8 mouse cellular contexts compared by ENCODE assay signal in the genomic region with DNA sequence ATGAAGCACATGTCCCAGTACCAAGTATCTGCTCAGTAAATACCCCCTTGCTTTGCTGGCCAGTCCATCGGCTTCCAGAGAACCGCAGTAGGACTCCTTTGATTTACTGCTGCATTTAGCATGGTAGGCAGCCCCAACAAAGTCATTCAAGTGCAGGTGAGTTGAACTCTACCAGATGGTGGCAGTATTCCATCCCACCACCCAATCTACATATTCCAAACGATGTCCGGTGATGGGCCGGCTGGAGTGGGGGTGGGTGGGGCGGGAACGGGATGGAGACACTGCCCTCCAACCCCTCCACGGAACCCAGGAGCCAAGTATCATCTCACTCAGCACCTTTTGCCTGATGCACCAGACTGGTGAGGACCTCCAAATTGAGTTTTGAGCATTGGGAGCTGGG. TPM values are rescaled to one million over a fixed set of nuclear protein-coding genes. Genes with fewer than 3 reads are reported as not detected.
DNase-seq lines count a peak whose midpoint lies in the region; ATAC-seq and TF ChIP-seq lines count a peak whose summit lies in the region.

No protein-coding gene starts in this region.

- no peak for DNase-seq in left cerebral cortex, adult 2 months (ENCODE audit: extremely low spot score in 1 of 2, low spot score in 2 of 2)
- DNase-seq in left cerebral cortex, postnatal 10 days (ENCODE audit: extremely low spot score in 1 of 2, low spot score in 2 of 2), result no peak
- DNase-seq in embryonic facial prominence, embryonic 10.5 days (ENCODE audit: low spot score), result peak; percentile 41
- peak; percentile 46 for DNase-seq in kidney, postnatal 0 days (ENCODE audit: low spot score)
- DNase-seq in spleen, postnatal 4 days (ENCODE audit: low spot score in 2 of 2), result no peak
- DNase-seq in adrenal gland, adult (ENCODE audit: inconsistent age in 2 of 2, low spot score in 1 of 2), result no peak
- no peak for DNase-seq in layer of hippocampus, adult 9-10 months (ENCODE audit: low spot score)

- peaks cover 47% of the 10 kb centered on the region for H3K4me1 ChIP-seq in embryonic facial prominence, embryonic 10.5 days
- peaks cover 23% of the 10 kb centered on the region for H3K4me1 ChIP-seq in kidney, postnatal 0 days (replicated peaks; ENCODE audit: insufficient read depth, low read length)
- peaks cover 55% of the 10 kb centered on the region for H3K4me1 ChIP-seq in neural tube, embryonic 15.5 days

- H3K27ac ChIP-seq in left cerebral cortex, adult 2 months, result no peak overlapping the region
- H3K27ac ChIP-seq in embryonic facial prominence, embryonic 10.5 days (replicated peaks), result peak overlapping the region; percentile 59; the same call in 1 of the 2 replicates
- no peak overlapping the region for H3K27ac ChIP-seq in kidney, postnatal 0 days
- H3K27ac ChIP-seq in neural tube, embryonic 15.5 days (replicated peaks), result 0 out of 2 replicates have a peak overlapping the region, but pooled peaks have one; percentile 14

- 10% methylated on average over 8 of the region's 8 CpGs for WGBS in embryonic facial prominence, embryonic 10.5 days
- WGBS in kidney, postnatal 0 days, result 8% methylated on average over 8 of the region's 8 CpGs
- WGBS in neural tube, embryonic 15.5 days, result 6% methylated on average over 8 of the region's 8 CpGs

- TF ChIP-seq CTCF in left cerebral cortex, adult 2 months (IDR thresholded peaks at IDR 0.05), result peak; percentile 3
- TF ChIP-seq CTCF in kidney, postnatal 0 days (IDR thresholded peaks at IDR 0.05; ENCODE audit: low read depth), result peak; percentile 48; the same call in 1 of the 2 replicates

- no peak for ATAC-seq in kidney, postnatal 0 days (replicated peaks; ENCODE audit: low FRiP score, low read depth)
- no peak for ATAC-seq in neural tube, embryonic 15.5 days (ENCODE audit: low FRiP score)

- peak overlapping the region; percentile 48 for H3K4me2 ChIP-seq in kidney, postnatal 0 days (ENCODE audit: low read length)
- H3K4me2 ChIP-seq in neural tube, embryonic 15.5 days, result peak overlapping the region; percentile 52

- intact Hi-C loops in left cerebral cortex, adult 2 months (cut with DNase I), result no loop called here
- intact Hi-C loops in left cerebral cortex, postnatal 10 days (cut with DNase I), result no loop called here

- H3K36me3 ChIP-seq in embryonic facial prominence, embryonic 10.5 days (replicated peaks), result no peaks in the 10 kb centered on the region
- H3K36me3 ChIP-seq in kidney, postnatal 0 days (ENCODE audit: insufficient read depth, low read length), result no peaks in the 10 kb centered on the region
- no peaks in the 10 kb centered on the region for H3K36me3 ChIP-seq in neural tube, embryonic 15.5 days

- H3K9me3 ChIP-seq in embryonic facial prominence, embryonic 10.5 days, result no peaks in the 10 kb centered on the region
- no peaks in the 10 kb centered on the region for H3K9me3 ChIP-seq in kidney, postnatal 0 days (replicated peaks; ENCODE audit: low read length)
- no peaks in the 10 kb centered on the region for H3K9me3 ChIP-seq in neural tube, embryonic 15.5 days (replicated peaks)

- peak overlapping the region; percentile 23; the same call in 1 of the 2 replicates for H3K4me3 ChIP-seq in left cerebral cortex, adult 2 months
- peak overlapping the region; percentile 50 for H3K4me3 ChIP-seq in embryonic facial prominence, embryonic 10.5 days
- H3K4me3 ChIP-seq in kidney, postnatal 0 days (replicated peaks; ENCODE audit: low read depth, low read length), result no peak overlapping the region
- H3K4me3 ChIP-seq in neural tube, embryonic 15.5 days (replicated peaks), result peak overlapping the region; percentile 13; the same call in 1 of the 2 replicates

- no peak overlapping the region for H3K9ac ChIP-seq in kidney, postnatal 0 days (ENCODE audit: low read depth, low read length)
- H3K9ac ChIP-seq in neural tube, embryonic 15.5 days (replicated peaks), result no peak overlapping the region

- H3K27me3 ChIP-seq in embryonic facial prominence, embryonic 10.5 days (replicated peaks; ENCODE audit: low read depth, poor library complexity, severe bottlenecking), result peaks cover 54% of the 10 kb centered on the region
- H3K27me3 ChIP-seq in kidney, postnatal 0 days (ENCODE audit: insufficient read depth, low read length), result 0 out of 2 replicates have a peak, but pooled peaks cover 4% of the 10 kb centered on the region
- no peaks in the 10 kb centered on the region; the same call in 1 of the 2 replicates for H3K27me3 ChIP-seq in neural tube, embryonic 15.5 days (replicated peaks)

RNA-seq across cellular contexts. Expression of gene Racgap1, which starts 1.8 kb away (rescaled TPM):
- total RNA-seq in left cerebral cortex, adult 2 months (2021), result 10 to 100 TPM in 1 of 2 experiments, 1 to 10 TPM in 1; 8.0 to 10.6 TPM
- 10 to 100 TPM; 15.6 to 16.9 TPM for total RNA-seq in left cerebral cortex, postnatal 10 days (2021)
- polyA plus RNA-seq in embryonic facial prominence, embryonic 10.5 days (2016; fragmentation: Nextera tagmentation; extraction: Ambion mirVana), result 146 TPM in 2 replicates
- 53.5 and 62.7 TPM in 2 replicates for polyA plus RNA-seq in kidney, postnatal 0 days (2015; fragmentation: Nextera tagmentation; extraction: Ambion mirVana)
- polyA plus RNA-seq in neural tube, embryonic 15.5 days (2015; fragmentation: Nextera tagmentation; extraction: Ambion mirVana), result 59.4 and 84.9 TPM in 2 replicates

RNA-seq across cellular contexts. Expression of gene Asic1, which starts 16.9 kb away (rescaled TPM):
- total RNA-seq in left cerebral cortex, adult 2 months (2021), result 10 to 100 TPM; 66.7 to 81.0 TPM
- 10 to 100 TPM; 94.8 to 99.2 TPM for total RNA-seq in left cerebral cortex, postnatal 10 days (2021)
- polyA plus RNA-seq in embryonic facial prominence, embryonic 10.5 days (2016; fragmentation: Nextera tagmentation; extraction: Ambion mirVana), result 3.2 and 4.9 TPM in 2 replicates
- 1.1 and 1.5 TPM in 2 replicates for polyA plus RNA-seq in kidney, postnatal 0 days (2015; fragmentation: Nextera tagmentation; extraction: Ambion mirVana)
- 59.3 and 68.9 TPM in 2 replicates for polyA plus RNA-seq in neural tube, embryonic 15.5 days (2015; fragmentation: Nextera tagmentation; extraction: Ambion mirVana)

RNA-seq across cellular contexts. Expression of gene Smarcd1, which starts 48.6 kb away (rescaled TPM):
- total RNA-seq in left cerebral cortex, adult 2 months (2021), result 100 to 1,000 TPM; 157 to 163 TPM
- total RNA-seq in left cerebral cortex, postnatal 10 days (2021), result 100 to 1,000 TPM; 126 to 129 TPM
- 83.3 and 89.1 TPM in 2 replicates for polyA plus RNA-seq in embryonic facial prominence, embryonic 10.5 days (2016; fragmentation: Nextera tagmentation; extraction: Ambion mirVana)
- 44.2 and 46.5 TPM in 2 replicates for polyA plus RNA-seq in kidney, postnatal 0 days (2015; fragmentation: Nextera tagmentation; extraction: Ambion mirVana)
- polyA plus RNA-seq in neural tube, embryonic 15.5 days (2015; fragmentation: Nextera tagmentation; extraction: Ambion mirVana), result 80.2 and 91.5 TPM in 2 replicates

RNA-seq across cellular contexts. Expression of gene Gm17349, which starts 52.0 kb away (rescaled TPM):
- 10 to 100 TPM in 1 of 2 experiments, 1 to 10 TPM in 1; 5.3 to 11.7 TPM for total RNA-seq in left cerebral cortex, adult 2 months (2021)
- total RNA-seq in left cerebral cortex, postnatal 10 days (2021), result 1 to 10 TPM; 1.6 to 4.7 TPM
- polyA plus RNA-seq in embryonic facial prominence, embryonic 10.5 days (2016; fragmentation: Nextera tagmentation; extraction: Ambion mirVana), result not detected in 2 replicates
- polyA plus RNA-seq in kidney, postnatal 0 days (2015; fragmentation: Nextera tagmentation; extraction: Ambion mirVana), result not detected in 2 replicates
- not detected in 2 replicates for polyA plus RNA-seq in neural tube, embryonic 15.5 days (2015; fragmentation: Nextera tagmentation; extraction: Ambion mirVana)

RNA-seq across cellular contexts. Expression of gene Aqp6, which starts 52.1 kb away (rescaled TPM):
- under 1 TPM; 0.61 to 0.70 TPM for total RNA-seq in left cerebral cortex, adult 2 months (2021)
- total RNA-seq in left cerebral cortex, postnatal 10 days (2021), result under 1 TPM in 1 of 2 experiments, not detected in 1; 0.15 TPM
- 0.10 TPM in 1 of 2 replicates, not detected in the other for polyA plus RNA-seq in embryonic facial prominence, embryonic 10.5 days (2016; fragmentation: Nextera tagmentation; extraction: Ambion mirVana)
- polyA plus RNA-seq in kidney, postnatal 0 days (2015; fragmentation: Nextera tagmentation; extraction: Ambion mirVana), result 2.3 and 2.7 TPM in 2 replicates
- 0.64 and 0.72 TPM in 2 replicates for polyA plus RNA-seq in neural tube, embryonic 15.5 days (2015; fragmentation: Nextera tagmentation; extraction: Ambion mirVana)

Comparison
In these comparisons a context has a peak if more than half of its experiments do, and no peak if none do; other contexts are left out.
1. DNase-seq: peak in embryonic facial prominence, embryonic 10.5 days (single experiment) and kidney, postnatal 0 days (single experiment); none in left cerebral cortex, adult 2 months (0 of 2), left cerebral cortex, postnatal 10 days (0 of 2), spleen, postnatal 4 days (0 of 2), adrenal gland, adult (0 of 2) and layer of hippocampus, adult 9-10 months (single experiment).
2. H3K27ac ChIP-seq: peak in embryonic facial prominence, embryonic 10.5 days (single experiment) and neural tube, embryonic 15.5 days (single experiment); none in left cerebral cortex, adult 2 months (single experiment) and kidney, postnatal 0 days (single experiment).
3. RNA of gene Asic1, which starts 16.9 kb away (polyA plus RNA-seq): 59.3 to 68.9 TPM in neural tube, embryonic 15.5 days; 3.2 to 4.9 TPM in embryonic facial prominence, embryonic 10.5 days and 1.1 to 1.5 TPM in kidney, postnatal 0 days; every median in the first group is over 10 times any median in the second.